Mouse (Mus musculus) brain, embryonic 14.5 days (tissue): ENCODE results near the gene Myl12a. TPM values are rescaled to one million over a fixed set of nuclear protein-coding genes. Genes with fewer than 3 reads are reported as not detected.

ENCODE experiments used
- DNase-seq: peaks from one replicate; pipeline ENCODE4 v3.0.0-alpha.2; 2011; ENCODE audit warnings: low read depth
- CTCF ChIP-seq: fragments of 200-500 bp; IDR thresholded peaks from 2 replicates; pipeline ENCODE4 v1.5.1; 2012; ENCODE audit warnings: inconsistent platforms, mild to moderate bottlenecking, moderate library complexity, borderline replicate concordance; ENCODE audit not compliant: insufficient read depth, insufficient read length; ENCODE audit errors: extremely low read depth
- POLR2A ChIP-seq: fragments of 200-500 bp; IDR thresholded peaks from 2 replicates; pipeline ENCODE4 v1.6.1; 2012; ENCODE audit warnings: mild to moderate bottlenecking, inconsistent platforms, borderline replicate concordance; ENCODE audit not compliant: poor library complexity, insufficient read depth, insufficient read length, severe bottlenecking; ENCODE audit errors: extremely low read depth
- polyA plus RNA-seq: library from polyadenylated mRNA; depleted of rRNA; stranded (reverse); fragments of >200 nt; gene quantifications from 2 replicates; pipeline ENCODE4 v1.2.3, GENCODE M21; 2012

Gene Myl12a
- polyA plus RNA-seq, 1 experiment, result 83.0 TPM

DNA sequence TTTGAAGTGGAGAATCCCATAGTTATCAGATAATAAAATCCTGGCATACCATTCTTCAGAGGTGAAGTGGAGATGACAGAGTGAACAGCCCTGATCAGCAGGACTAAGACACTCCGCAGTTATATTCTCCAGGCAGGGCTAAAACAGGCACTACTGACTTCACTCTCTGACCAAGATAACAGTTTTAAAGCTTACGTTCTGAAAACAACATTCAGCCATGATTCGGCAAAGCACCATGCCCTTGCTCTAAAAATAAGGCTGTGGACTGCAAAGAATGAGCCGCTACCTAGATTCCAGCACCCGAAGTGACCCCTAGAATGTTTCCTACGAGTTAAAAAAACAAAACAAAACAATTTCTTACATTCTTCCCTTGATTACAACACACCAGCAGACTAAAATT lies 4.8 kb downstream of the Myl12a start:
- TF ChIP-seq CTCF, result no peak
- no peak for TF ChIP-seq POLR2A
- DNase-seq, result no peak

DNA sequence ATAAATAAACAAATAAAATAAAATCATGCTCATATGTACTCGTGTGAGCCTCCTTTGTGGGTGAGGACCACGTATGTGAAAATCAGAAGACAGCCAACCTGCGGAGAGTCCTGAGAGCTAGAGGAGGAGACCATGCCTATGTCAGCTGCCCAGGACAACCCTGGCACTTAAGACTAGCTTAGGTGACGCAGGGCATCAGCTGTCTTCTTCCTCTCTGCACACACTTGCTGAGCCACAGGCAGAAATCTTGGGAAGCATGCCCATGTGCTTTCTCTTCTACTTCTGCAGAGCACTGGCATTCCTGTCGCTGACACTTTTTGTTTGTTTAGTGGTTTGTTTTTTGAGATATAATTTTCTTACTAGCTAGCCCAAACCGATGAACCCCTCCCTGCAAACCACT lies 7.1 kb downstream of the Myl12a start:
- TF ChIP-seq POLR2A (no peak), CTCF (no peak)
- DNase-seq, result no peak

DNA sequence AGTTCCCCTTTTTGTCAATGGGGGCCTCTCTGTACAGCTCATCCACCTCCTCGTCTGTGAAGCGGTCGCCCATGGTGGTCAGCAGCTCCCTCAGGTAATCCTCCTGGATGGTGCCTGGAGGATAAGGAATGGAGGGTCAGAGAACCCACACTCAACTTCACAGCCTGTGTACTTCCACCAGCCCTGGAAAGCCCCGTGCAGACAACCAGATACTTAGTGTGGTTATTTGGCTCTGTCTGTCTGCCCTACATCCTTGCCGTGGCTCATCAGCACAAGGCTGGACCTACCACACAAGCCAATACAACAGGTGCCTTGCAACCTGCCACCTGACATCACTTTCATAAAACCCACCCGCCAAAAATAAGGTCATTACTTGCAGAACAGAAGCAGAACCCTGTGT lies 8.0 kb downstream of the Myl12a start:
- DNase-seq, result no peak
- TF ChIP-seq POLR2A (no peak), CTCF (no peak)

- peak; percentile 72 for DNase-seq
- TF ChIP-seq POLR2A (no peak), CTCF (no peak)
Observed at GRCm38 (mm10) chr17:70993385-70993807, 9.3 kb downstream of the Myl12a start.

- TF ChIP-seq POLR2A, result no peak
- TF ChIP-seq CTCF, result no peak
- no peak for DNase-seq
Observed at GRCm38 (mm10) chr17:70992662-70993061, 10.0 kb downstream of the Myl12a start.

GRCm38 (mm10) chr17:70991706-70992625 lies 10.7 kb downstream of the Myl12a start:
- peak; percentile 26 for DNase-seq

DNA sequence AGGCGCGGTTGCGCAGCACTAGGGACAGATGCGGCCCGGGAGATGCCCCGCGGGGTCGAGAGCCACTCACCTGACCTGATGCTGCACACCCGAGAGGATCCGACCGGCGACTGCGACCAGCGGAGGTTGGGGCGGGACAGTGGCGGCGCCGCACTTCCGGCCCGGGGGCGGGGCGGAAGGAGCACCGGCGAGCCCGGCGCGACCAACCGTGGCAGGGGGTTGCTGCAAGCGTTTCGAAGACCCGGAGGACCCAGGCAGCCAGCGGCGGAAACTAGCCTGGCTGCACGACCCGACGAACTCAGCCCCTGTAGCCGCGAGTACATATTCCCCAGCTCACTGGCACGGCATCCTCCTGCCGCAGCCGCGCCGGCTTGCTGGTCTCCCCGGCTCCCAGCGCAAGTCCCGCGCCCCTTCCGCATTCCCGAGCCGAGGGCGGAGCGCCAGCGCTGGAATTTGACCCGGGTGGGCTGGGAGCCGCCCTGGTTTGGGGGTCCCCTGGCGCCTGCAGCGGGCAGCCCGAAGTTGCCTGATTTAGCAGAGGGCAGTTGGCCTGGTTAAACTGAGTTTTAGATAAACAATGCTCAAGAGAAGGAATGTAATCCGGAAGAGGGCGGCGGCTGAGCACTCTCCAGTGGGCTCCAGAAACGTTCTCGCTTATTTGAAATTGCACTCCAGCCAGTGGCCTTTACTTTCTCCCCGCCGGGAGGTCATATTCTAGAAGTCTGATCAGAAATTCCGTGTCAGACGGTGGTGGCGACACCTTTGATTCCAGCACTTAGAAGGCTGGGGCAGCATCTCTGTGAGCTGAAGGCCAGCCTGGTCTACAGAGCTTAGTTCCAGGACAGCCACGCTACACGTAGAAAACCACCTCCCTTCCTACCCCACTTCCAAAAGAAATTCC lies 12.0 kb downstream of the Myl12a start:
- peak; percentile 94 for DNase-seq
- TF ChIP-seq CTCF (no peak), POLR2A (peak; percentile 75)

More at GRCm38 (mm10) chr17:70991706-70992625, 10.7 kb downstream of the Myl12a start:
- TF ChIP-seq POLR2A (no peak), CTCF (no peak)

- TF ChIP-seq CTCF (no peak), POLR2A (no peak)
- DNase-seq, result peak; percentile 69
Observed at GRCm38 (mm10) chr17:70989991-70990390, 12.7 kb downstream of the Myl12a start.

DNA sequence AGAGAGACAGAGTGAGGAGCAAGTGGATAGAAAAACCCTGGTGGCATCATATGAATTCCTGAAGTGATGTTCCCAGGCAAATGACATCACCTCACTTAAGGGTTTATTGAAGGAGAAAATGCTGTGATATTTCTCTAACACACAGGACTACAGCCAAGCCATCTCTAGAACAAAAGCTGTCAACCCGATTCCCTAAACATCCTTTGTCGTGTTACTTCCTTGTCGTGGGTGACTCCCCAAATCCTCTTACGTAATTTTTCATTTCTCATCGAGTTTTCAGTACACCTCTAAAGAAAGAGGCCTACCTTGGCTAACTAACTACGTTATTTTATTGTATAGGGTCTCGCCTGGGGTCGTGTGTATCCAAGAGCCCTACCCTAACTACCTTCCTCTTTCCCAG lies 13.2 kb downstream of the Myl12a start:
- no peak for TF ChIP-seq CTCF
- TF ChIP-seq POLR2A, result no peak
- DNase-seq, result no peak

DNA sequence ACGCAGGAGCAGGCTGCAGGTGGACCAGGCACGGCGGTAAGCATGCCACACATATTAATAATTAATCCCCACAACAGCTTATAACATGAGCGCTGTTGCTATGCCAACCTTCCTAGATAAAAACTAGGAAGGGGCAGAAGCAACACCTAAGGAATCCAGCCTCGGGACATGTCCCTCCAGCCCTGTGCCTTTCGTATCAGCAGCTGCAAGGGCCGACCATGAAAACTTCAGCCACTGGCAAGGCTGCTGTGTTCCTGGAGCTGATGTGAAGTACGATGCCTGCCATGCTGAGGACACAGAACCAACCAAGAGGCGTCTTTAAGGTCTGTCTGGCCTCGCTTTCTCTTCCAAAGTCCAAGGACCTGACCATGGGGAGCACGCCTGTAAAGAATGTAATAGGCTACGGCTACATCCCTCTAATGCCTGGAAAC lies 14.3 kb downstream of the Myl12a start:
- DNase-seq, result no peak
- TF ChIP-seq POLR2A (no peak), CTCF (no peak)
